9 mouse cellular contexts compared by ENCODE assay signal in genomic region chr13:23285921-23286720, GRCm38 (mm10). TPM values are rescaled to one million over a fixed set of nuclear protein-coding genes. Genes with fewer than 3 reads are reported as not detected.
DNase-seq lines count a peak whose midpoint lies in the region; ATAC-seq and TF ChIP-seq lines count a peak whose summit lies in the region.
"Had no signal": no experiment of that assay in that cellular context is flagged by ENCODE, and none has a peak within 500 bp of the region (broad histone marks: within the 10 kb centered on the region; RNA-seq: fewer than 3 reads in every experiment).

No protein-coding gene starts in this region.

- H3K36me3 ChIP-seq in kidney, postnatal 0 days (ENCODE audit: insufficient read depth, low read length): no peaks in the 10 kb centered on the region
- no peaks in the 10 kb centered on the region for H3K36me3 ChIP-seq in forebrain, postnatal 0 days (ENCODE audit: insufficient read depth)
- no peaks in the 10 kb centered on the region for H3K36me3 ChIP-seq in liver, embryonic 16.5 days (ENCODE audit: control insufficient read depth, insufficient read depth)
- H3K36me3 ChIP-seq in thymus, adult 2 months (ENCODE audit: control insufficient read depth, insufficient read depth, low read length): no peaks in the 10 kb centered on the region

- no peak overlapping the region for H3K9ac ChIP-seq in kidney, postnatal 0 days (ENCODE audit: low read depth, low read length)
- H3K9ac ChIP-seq in forebrain, postnatal 0 days: peak overlapping the region; percentile 15; the same call in 1 of the 2 replicates
- no peak overlapping the region for H3K9ac ChIP-seq in liver, embryonic 16.5 days (ENCODE audit: low read depth, low read length)

- TF ChIP-seq CTCF in kidney, postnatal 0 days (IDR thresholded peaks at IDR 0.05; ENCODE audit: low read depth): no peak
- no peak for TF ChIP-seq CTCF in forebrain, postnatal 0 days (IDR thresholded peaks at IDR 0.05; ENCODE audit: low read depth)
- no peak for TF ChIP-seq CTCF in thymus, adult 2 months (IDR thresholded peaks at IDR 0.05; ENCODE audit: borderline replicate concordance, control insufficient read depth, extremely low read depth, insufficient read depth, low read length, poor library complexity)

- 0 out of 2 replicates have a peak, but pooled peaks cover 9% of the 10 kb centered on the region for H3K4me1 ChIP-seq in kidney, postnatal 0 days (replicated peaks; ENCODE audit: insufficient read depth, low read length)
- 0 out of 2 replicates have a peak, but pooled peaks cover 6% of the 10 kb centered on the region for H3K4me1 ChIP-seq in forebrain, postnatal 0 days (ENCODE audit: insufficient read depth)
- no peaks in the 10 kb centered on the region; the same call in 1 of the 2 replicates for H3K4me1 ChIP-seq in liver, embryonic 16.5 days (ENCODE audit: control insufficient read depth, low read depth, low read length)
- H3K4me1 ChIP-seq in thymus, adult 2 months (replicated peaks; ENCODE audit: control insufficient read depth, insufficient read depth, low read length): peaks cover 3% of the 10 kb centered on the region; the same call in 1 of the 2 replicates

- under 1% methylated on average over 35 of the region's 35 CpGs for WGBS in kidney, postnatal 0 days
- under 1% methylated on average over 35 of the region's 35 CpGs for WGBS in forebrain, postnatal 0 days
- under 1% methylated on average over 35 of the region's 35 CpGs for WGBS in liver, embryonic 16.5 days (ENCODE audit: insufficient replicate concordance)
- WGBS in thymus, adult 2 months: 4% methylated on average over 35 of the region's 35 CpGs

- peak overlapping the region; percentile 37 for H3K4me3 ChIP-seq in kidney, postnatal 0 days (replicated peaks; ENCODE audit: low read depth, low read length)
- H3K4me3 ChIP-seq in forebrain, postnatal 0 days (ENCODE audit: low read depth, low read length): peak overlapping the region; percentile 49
- peak overlapping the region; percentile 57 for H3K4me3 ChIP-seq in liver, embryonic 16.5 days (ENCODE audit: low read depth, low read length)
- H3K4me3 ChIP-seq in thymus, adult 2 months (ENCODE audit: control insufficient read depth, insufficient read depth, low read length): no peak overlapping the region

- no peak for ATAC-seq in kidney, postnatal 0 days (replicated peaks; ENCODE audit: low FRiP score, low read depth)
- peak; percentile 80 for ATAC-seq in forebrain, postnatal 0 days
- no peak for ATAC-seq in liver, embryonic 16.5 days (ENCODE audit: low read depth)

- no peak for TF ChIP-seq POLR2A in thymus, adult 2 months (IDR thresholded peaks at IDR 0.05; ENCODE audit: control insufficient read depth, extremely low read depth, insufficient read depth, low read length, poor library complexity)

- no peaks in the 10 kb centered on the region for H3K9me3 ChIP-seq in kidney, postnatal 0 days (replicated peaks; ENCODE audit: low read length)
- H3K9me3 ChIP-seq in forebrain, postnatal 0 days (ENCODE audit: low read length): no peaks in the 10 kb centered on the region
- H3K9me3 ChIP-seq in liver, embryonic 16.5 days (replicated peaks; ENCODE audit: control insufficient read depth, low read length): no peaks in the 10 kb centered on the region

- H3K27me3 ChIP-seq in kidney, postnatal 0 days (ENCODE audit: insufficient read depth, low read length): no peaks in the 10 kb centered on the region
- peaks cover 3% of the 10 kb centered on the region; the same call in 1 of the 2 replicates for H3K27me3 ChIP-seq in forebrain, postnatal 0 days (ENCODE audit: insufficient read depth, low read length)
- peaks cover 20% of the 10 kb centered on the region for H3K27me3 ChIP-seq in liver, embryonic 16.5 days (ENCODE audit: control insufficient read depth, insufficient read depth, low read depth, low read length)
- H3K27me3 ChIP-seq in thymus, adult 2 months (ENCODE audit: control insufficient read depth, insufficient read depth, low read length): peaks cover 12% of the 10 kb centered on the region; the same call in 1 of the 2 replicates

- DNase-seq in kidney, postnatal 0 days (ENCODE audit: low spot score): peak; percentile 38
- no peak for DNase-seq in kidney, adult 11 months
- peak; percentile 71 for DNase-seq in ZHBTc4 (ENCODE audit: low read depth, low spot score)
- DNase-seq in forebrain, postnatal 0 days: peak; percentile 52
- no peak for DNase-seq in thymus, adult 2 months
- no peak for DNase-seq in layer of hippocampus, postnatal 36 days
- no peak for DNase-seq in lung, postnatal 10 days

- peak overlapping the region; percentile 77 for H3K4me2 ChIP-seq in kidney, postnatal 0 days (ENCODE audit: low read length)
- H3K4me2 ChIP-seq in forebrain, postnatal 0 days (ENCODE audit: low read depth): peak overlapping the region; percentile 67
- peak overlapping the region; percentile 72 for H3K4me2 ChIP-seq in liver, embryonic 16.5 days (ENCODE audit: low read depth, low read length)

- H3K27ac ChIP-seq in kidney, postnatal 0 days: no peak overlapping the region
- no peak overlapping the region for H3K27ac ChIP-seq in forebrain, postnatal 0 days (ENCODE audit: low read depth, low read length)
- H3K27ac ChIP-seq in liver, embryonic 16.5 days (ENCODE audit: low read length): no peak overlapping the region
- H3K27ac ChIP-seq in thymus, adult 2 months (ENCODE audit: control insufficient read depth, insufficient read depth, low read length): no peak overlapping the region

RNA-seq across cellular contexts. Expression of gene Vmn1r223, which starts 39.2 kb away (rescaled TPM):
- polyA plus RNA-seq in kidney, postnatal 0 days (2015; fragmentation: Nextera tagmentation; extraction: Ambion mirVana): not detected in 2 replicates
- total RNA-seq in forebrain, postnatal 0 days (2014; rRNA removed): not detected in 2 replicates
- polyA plus RNA-seq in forebrain, postnatal 0 days (2015; fragmentation: Nextera tagmentation; extraction: Ambion mirVana): not detected in 2 replicates
- polyA plus RNA-seq in liver, embryonic 16.5 days (2015; fragmentation: Nextera tagmentation; extraction: Ambion mirVana): not detected in 2 replicates
- polyA plus RNA-seq in thymus, adult 2 months (2012; rRNA removed): not detected in 2 replicates
- not detected for total RNA-seq in layer of hippocampus, postnatal 36 days (2021)
- polyA plus RNA-seq: spleen, adult 2 months had no signal

RNA-seq across cellular contexts. Expression of gene Vmn1r222, which starts 50.4 kb away (rescaled TPM):
- polyA plus RNA-seq in kidney, postnatal 0 days (2015; fragmentation: Nextera tagmentation; extraction: Ambion mirVana): not detected in 2 replicates
- not detected in 2 replicates for total RNA-seq in forebrain, postnatal 0 days (2014; rRNA removed)
- polyA plus RNA-seq in forebrain, postnatal 0 days (2015; fragmentation: Nextera tagmentation; extraction: Ambion mirVana): not detected in 2 replicates
- polyA plus RNA-seq in liver, embryonic 16.5 days (2015; fragmentation: Nextera tagmentation; extraction: Ambion mirVana): not detected in 2 replicates
- polyA plus RNA-seq in thymus, adult 2 months (2012; rRNA removed): not detected in 2 replicates
- not detected for total RNA-seq in layer of hippocampus, postnatal 36 days (2021)
- polyA plus RNA-seq: spleen, adult 2 months had no signal

Comparison
In these comparisons a context has a peak if more than half of its experiments do, and no peak if none do; other contexts are left out.
1. DNase-seq: peak in kidney, postnatal 0 days (single experiment), ZHBTc4 (single experiment) and forebrain, postnatal 0 days (single experiment); none in kidney, adult 11 months (single experiment), thymus, adult 2 months (single experiment), layer of hippocampus, postnatal 36 days (0 of 2) and lung, postnatal 10 days (single experiment).
2. Peak in every context shown above with its lines, with median percentiles within 50 percentile points of each other: H3K4me2 ChIP-seq.